Mouse (Mus musculus) hindbrain, embryonic 10.5 days (tissue): ENCODE data around the gene Cbfa2t2. TPM values are rescaled to one million over a fixed set of nuclear protein-coding genes. Genes with fewer than 3 reads are reported as not detected.
A peak's percentile ranks its signal among the peaks of the same experiment; 100 is the strongest.

Source experiments
- DNase-seq: peaks from one replicate; pipeline ENCODE4 v3.0.0-alpha.2; 2017; ENCODE audit warnings: low spot score
- H3K27ac ChIP-seq: fragments of 300-500 bp; sonication (generic); 2 replicates; pipeline ENCODE4 v1.5.1; 2016; ENCODE audit warnings: mild to moderate bottlenecking, moderate library complexity
- H3K27me3 ChIP-seq: fragments of 300-500 bp; sonication (generic); 2 replicates; pipeline ENCODE4 v1.6.1; 2016; ENCODE audit warnings: mild to moderate bottlenecking; ENCODE audit not compliant: poor library complexity, insufficient read depth, severe bottlenecking
- H3K36me3 ChIP-seq: fragments of 300-500 bp; sonication (generic); 2 replicates; pipeline ENCODE4 v1.6.1; 2016; ENCODE audit warnings: mild to moderate bottlenecking, moderate library complexity
- H3K4me1 ChIP-seq: fragments of 300-500 bp; sonication (generic); replicated peaks from 2 replicates; pipeline ENCODE4 v1.6.1; 2016; ENCODE audit warnings: mild to moderate bottlenecking
- H3K4me3 ChIP-seq: fragments of 300-500 bp; sonication (generic); 2 replicates; pipeline ENCODE4 v1.5.1; 2016; ENCODE audit warnings: mild to moderate bottlenecking, moderate library complexity
- H3K9me3 ChIP-seq: fragments of 300-500 bp; sonication (generic); 2 replicates; pipeline ENCODE4 v1.6.1; 2016; ENCODE audit warnings: mild to moderate bottlenecking, moderate library complexity
- WGBS: fragments of 180-500 bp; shearing (Covaris S2); methylation state at CpG from one replicate; pipeline ENCODE4 v1.1.7; 2016; 5-methylcytosine and 5-hydroxymethylcytosine counted together
- polyA plus RNA-seq: library from polyadenylated mRNA; unstranded; fragments of >200 nt; fragmentation: Nextera tagmentation; extraction: Ambion mirVana; gene quantifications from 2 replicates; pipeline ENCODE4 v1.2.1, GENCODE M21; 2016

The Cbfa2t2 gene
- polyA plus RNA-seq, 1 experiment from 2014 or later, result 79.1 TPM

- no peak overlapping the region for H3K4me3 ChIP-seq
- no peak overlapping the region for H3K27ac ChIP-seq
- WGBS, result 68% methylated on average over 7 of the region's 7 CpGs
- no peaks in the 10 kb centered on the region for H3K9me3 ChIP-seq
- H3K27me3 ChIP-seq, result peaks cover 34% of the 10 kb centered on the region
- H3K36me3 ChIP-seq, result no peaks in the 10 kb centered on the region
- H3K4me1 ChIP-seq, result peaks cover 13% of the 10 kb centered on the region
- DNase-seq, result no peak
Measured at GRCm38 (mm10) chr2:154412018-154412666, 24.1 kb upstream of the Cbfa2t2 start.

GRCm38 (mm10) chr2:154417107-154417506, 19.2 kb upstream of the Cbfa2t2 start:
- H3K36me3 ChIP-seq, result no peaks in the 10 kb centered on the region
- no peaks in the 10 kb centered on the region for H3K27me3 ChIP-seq
- H3K4me1 ChIP-seq, result peaks cover 24% of the 10 kb centered on the region
- H3K4me3 ChIP-seq, result no peak overlapping the region
- 0 out of 2 replicates have a peak overlapping the region, but pooled peaks have one; percentile 0 for H3K27ac ChIP-seq
- no peaks in the 10 kb centered on the region for H3K9me3 ChIP-seq
- 8% methylated on average over 3 of the region's 3 CpGs for WGBS
- DNase-seq, result peak; percentile 73

- no peak for DNase-seq
- H3K27me3 ChIP-seq, result no peaks in the 10 kb centered on the region
- no peaks in the 10 kb centered on the region for H3K36me3 ChIP-seq
- H3K4me1 ChIP-seq, result peaks cover 26% of the 10 kb centered on the region
- H3K27ac ChIP-seq, result no peak overlapping the region
- 92% methylated on average over 7 of the region's 7 CpGs for WGBS
- H3K4me3 ChIP-seq, result no peak overlapping the region
- H3K9me3 ChIP-seq, result no peaks in the 10 kb centered on the region
Measured at GRCm38 (mm10) chr2:154418001-154418400, 18.3 kb upstream of the Cbfa2t2 start.

- 84% methylated on average over 9 of the region's 9 CpGs for WGBS
- no peaks in the 10 kb centered on the region for H3K27me3 ChIP-seq
- no peaks in the 10 kb centered on the region for H3K9me3 ChIP-seq
- no peak for DNase-seq
- H3K4me3 ChIP-seq, result no peak overlapping the region
- peaks cover 26% of the 10 kb centered on the region for H3K4me1 ChIP-seq
- H3K36me3 ChIP-seq, result no peaks in the 10 kb centered on the region
- peak overlapping the region; percentile 84 for H3K27ac ChIP-seq
Measured at GRCm38 (mm10) chr2:154419631-154420515, 16.4 kb upstream of the Cbfa2t2 start.

- WGBS, result 28% methylated on average over 7 of the region's 7 CpGs
- no peaks in the 10 kb centered on the region for H3K36me3 ChIP-seq
- H3K4me1 ChIP-seq, result peaks cover 30% of the 10 kb centered on the region
- peak; percentile 85 for DNase-seq
- H3K27me3 ChIP-seq, result no peaks in the 10 kb centered on the region
- H3K9me3 ChIP-seq, result no peaks in the 10 kb centered on the region
- H3K27ac ChIP-seq, result peak overlapping the region; percentile 84
- H3K4me3 ChIP-seq, result peak overlapping the region; percentile 7; the same call in 1 of the 2 replicates
Measured at GRCm38 (mm10) chr2:154420942-154421731, 15.1 kb upstream of the Cbfa2t2 start.

- no peak for DNase-seq
- H3K9me3 ChIP-seq, result no peaks in the 10 kb centered on the region
- H3K4me3 ChIP-seq, result no peak overlapping the region
- H3K27me3 ChIP-seq, result peaks cover 2% of the 10 kb centered on the region
- 75% methylated on average over 5 of the region's 5 CpGs for WGBS
- peak overlapping the region; percentile 84 for H3K27ac ChIP-seq
- no peaks in the 10 kb centered on the region for H3K36me3 ChIP-seq
- H3K4me1 ChIP-seq, result peaks cover 40% of the 10 kb centered on the region
Measured at GRCm38 (mm10) chr2:154422181-154422580, 14.1 kb upstream of the Cbfa2t2 start.

GRCm38 (mm10) chr2:154423548-154423947, 12.7 kb upstream of the Cbfa2t2 start:
- no peak overlapping the region for H3K4me3 ChIP-seq
- H3K27ac ChIP-seq, result no peak overlapping the region
- no peaks in the 10 kb centered on the region for H3K36me3 ChIP-seq
- peaks cover 16% of the 10 kb centered on the region for H3K27me3 ChIP-seq
- H3K9me3 ChIP-seq, result no peaks in the 10 kb centered on the region
- no peak for DNase-seq
- 84% methylated on average over 2 of the region's 2 CpGs for WGBS
- H3K4me1 ChIP-seq, result peaks cover 54% of the 10 kb centered on the region

- H3K36me3 ChIP-seq, result no peaks in the 10 kb centered on the region
- no peak for DNase-seq
- H3K9me3 ChIP-seq, result no peaks in the 10 kb centered on the region
- H3K27ac ChIP-seq, result peak overlapping the region; percentile 94
- H3K4me3 ChIP-seq, result peak overlapping the region; percentile 56; the same call in 1 of the 2 replicates
- peaks cover 21% of the 10 kb centered on the region for H3K27me3 ChIP-seq
- peaks cover 47% of the 10 kb centered on the region for H3K4me1 ChIP-seq
- 85% methylated on average over 3 of the region's 3 CpGs for WGBS
Measured at GRCm38 (mm10) chr2:154425522-154425921, 10.8 kb upstream of the Cbfa2t2 start.

GRCm38 (mm10) chr2:154426188-154426904, 9.9 kb upstream of the Cbfa2t2 start:
- peak; percentile 86 for DNase-seq
- Histone ChIP-seq H3K27ac (peak overlapping the region; percentile 94), H3K27me3 (peaks cover 21% of the 10 kb centered on the region), H3K9me3 (no peaks in the 10 kb centered on the region), H3K4me3 (peak overlapping the region; percentile 56), H3K36me3 (no peaks in the 10 kb centered on the region), H3K4me1 (peaks cover 39% of the 10 kb centered on the region)
- 1% methylated on average over 25 of the region's 25 CpGs for WGBS

- no peak for DNase-seq
- H3K27me3 ChIP-seq, result peaks cover 21% of the 10 kb centered on the region
- peaks cover 30% of the 10 kb centered on the region for H3K4me1 ChIP-seq
- no peaks in the 10 kb centered on the region for H3K9me3 ChIP-seq
- peak overlapping the region; percentile 94 for H3K27ac ChIP-seq
- H3K4me3 ChIP-seq, result peak overlapping the region; percentile 56
- H3K36me3 ChIP-seq, result no peaks in the 10 kb centered on the region
- WGBS, result 20% methylated on average over 11 of the region's 11 CpGs
Measured at GRCm38 (mm10) chr2:154426905-154427852, 9.1 kb upstream of the Cbfa2t2 start.

GRCm38 (mm10) chr2:154427853-154428360, 8.4 kb upstream of the Cbfa2t2 start:
- 15% methylated on average over 17 of the region's 17 CpGs for WGBS
- H3K4me1 ChIP-seq, result peaks cover 34% of the 10 kb centered on the region
- DNase-seq, result peak; percentile 18

More at GRCm38 (mm10) chr2:154427853-154428360, 8.4 kb upstream of the Cbfa2t2 start:
- Histone ChIP-seq H3K9me3 (no peaks in the 10 kb centered on the region), H3K27me3 (peaks cover 21% of the 10 kb centered on the region), H3K4me3 (0 out of 2 replicates have a peak overlapping the region, but pooled peaks have one; percentile 0), H3K36me3 (no peaks in the 10 kb centered on the region), H3K27ac (peak overlapping the region; percentile 94)
